Mouse (Mus musculus) small intestine, adult 2 months (tissue): ENCODE results near the gene Asb5.

Source experiments
- CTCF ChIP-seq: fragments of 200-500 bp; IDR thresholded peaks from 2 replicates; pipeline ENCODE4 v1.5.1; 2012; ENCODE audit warnings: low read depth, mild to moderate bottlenecking, control low read depth, inconsistent platforms, low read length, moderate library complexity, mixed read lengths; ENCODE audit not compliant: insufficient replicate concordance, insufficient read length; ENCODE audit errors: extremely low read depth
- POLR2A ChIP-seq: fragments of 200-500 bp; IDR thresholded peaks from 2 replicates; pipeline ENCODE4 v1.6.1; 2012; ENCODE audit warnings: low read depth, mild to moderate bottlenecking, control low read depth, inconsistent platforms, low read length, moderate library complexity

- TF ChIP-seq POLR2A = no peak
- TF ChIP-seq CTCF = no peak
These were observed 7.9 kb downstream of the Asb5 start for GRCm38 (mm10) chr8:54537285-54537684.
